Mouse (Mus musculus) ES-Bruce4 (cell line): ENCODE measurements at regions not wholly inside any gene's neighbourhood (a gene's known extent, or its start where the extent isn't known, plus 50 kb on each side); places are given as distances from the start of the nearest gene placed in this dataset.

ENCODE experiments used
- H3K27ac ChIP-seq: 2 replicates; pipeline ENCODE4 v1.5.1; 2012; ENCODE audit warnings: low read length, inconsistent platforms; ENCODE audit not compliant: insufficient read depth
- H3K27me3 ChIP-seq: 2 replicates; pipeline ENCODE4 v1.6.1; 2012; ENCODE audit warnings: mild to moderate bottlenecking, low read length, inconsistent platforms; ENCODE audit not compliant: control insufficient read depth, poor library complexity, insufficient read depth, severe bottlenecking
- H3K36me3 ChIP-seq: 2 replicates; pipeline ENCODE4 v1.6.1; 2012; ENCODE audit warnings: inconsistent platforms, mild to moderate bottlenecking, low read length, moderate library complexity; ENCODE audit not compliant: control insufficient read depth, poor library complexity, insufficient read depth, severe bottlenecking
- H3K4me1 ChIP-seq: one replicate; pipeline ENCODE4 v1.8.1; 2011; ENCODE audit warnings: low read length; ENCODE audit not compliant: control insufficient read depth, insufficient read depth
- H3K4me3 ChIP-seq: 2 replicates; pipeline ENCODE4 v1.5.1; 2011; ENCODE audit warnings: low read depth, mild to moderate bottlenecking, low read length
- H3K9ac ChIP-seq: 2 replicates; pipeline ENCODE4 v1.6.1; 2012; ENCODE audit warnings: low read depth, mild to moderate bottlenecking, inconsistent platforms; ENCODE audit not compliant: poor library complexity, severe bottlenecking
- H3K9me3 ChIP-seq: replicated peaks from 2 replicates; pipeline ENCODE4 v1.6.1; 2012; ENCODE audit warnings: mild to moderate bottlenecking, low read length, inconsistent platforms; ENCODE audit not compliant: control insufficient read depth, poor library complexity, insufficient read depth, severe bottlenecking
- CTCF ChIP-seq: IDR thresholded peaks from one replicate; pipeline ENCODE4 v1.8.1; 2011; ENCODE audit warnings: low read depth, low read length
- EP300 ChIP-seq: IDR thresholded peaks from 2 replicates; pipeline ENCODE4 v1.6.1; 2011; ENCODE audit warnings: low read depth, low read length; ENCODE audit not compliant: insufficient read depth
- POLR2A ChIP-seq: IDR thresholded peaks from one replicate; pipeline ENCODE4 v1.8.1; 2011; ENCODE audit warnings: low read length; ENCODE audit not compliant: insufficient read depth

- no peak overlapping the region for H3K4me3 ChIP-seq
- H3K9me3 ChIP-seq: no peaks in the 10 kb centered on the region
- no peaks in the 10 kb centered on the region for H3K4me1 ChIP-seq
- no peak overlapping the region for H3K27ac ChIP-seq
- H3K27me3 ChIP-seq: no peaks in the 10 kb centered on the region
- TF ChIP-seq POLR2A (no peak), CTCF (no peak), EP300 (no peak)
- no peaks in the 10 kb centered on the region for H3K36me3 ChIP-seq
- no peak overlapping the region for H3K9ac ChIP-seq
Measured at GRCm38 (mm10) chr12:39339101-39339538, 559.9 kb downstream of the Etv1 start.

- Histone ChIP-seq H3K9ac (no peak overlapping the region), H3K27me3 (no peaks in the 10 kb centered on the region)
- TF ChIP-seq EP300 (no peak), CTCF (no peak), POLR2A (no peak)
Measured at GRCm38 (mm10) chr12:39341751-39342271, 562.6 kb downstream of the Etv1 start.

GRCm38 (mm10) chr12:39342327-39342726 lies 563.1 kb downstream of the Etv1 start:
- no peak overlapping the region for H3K27ac ChIP-seq
- no peaks in the 10 kb centered on the region for H3K36me3 ChIP-seq
- no peaks in the 10 kb centered on the region for H3K27me3 ChIP-seq
- H3K4me3 ChIP-seq: no peak overlapping the region
- H3K9ac ChIP-seq: no peak overlapping the region
- H3K4me1 ChIP-seq: no peaks in the 10 kb centered on the region
- H3K9me3 ChIP-seq: no peaks in the 10 kb centered on the region
- TF ChIP-seq EP300 (no peak), CTCF (no peak), POLR2A (no peak)

More at GRCm38 (mm10) chr12:39341751-39342271, 562.6 kb downstream of the Etv1 start:
- Histone ChIP-seq H3K4me1 (no peaks in the 10 kb centered on the region), H3K27ac (no peak overlapping the region), H3K4me3 (no peak overlapping the region), H3K36me3 (no peaks in the 10 kb centered on the region), H3K9me3 (no peaks in the 10 kb centered on the region)

GRCm38 (mm10) chr12:39371480-39372245 lies 592.5 kb downstream of the Etv1 start:
- TF ChIP-seq EP300 (no peak), POLR2A (no peak), CTCF (no peak)
- H3K9me3 ChIP-seq: no peaks in the 10 kb centered on the region
- H3K27ac ChIP-seq: no peak overlapping the region
- H3K4me1 ChIP-seq: no peaks in the 10 kb centered on the region
- H3K4me3 ChIP-seq: no peak overlapping the region
- H3K9ac ChIP-seq: no peak overlapping the region
- no peaks in the 10 kb centered on the region for H3K27me3 ChIP-seq
- no peaks in the 10 kb centered on the region for H3K36me3 ChIP-seq

- H3K4me1 ChIP-seq: no peaks in the 10 kb centered on the region
- H3K27me3 ChIP-seq: no peaks in the 10 kb centered on the region
- H3K27ac ChIP-seq: no peak overlapping the region
- TF ChIP-seq POLR2A (no peak), EP300 (no peak), CTCF (no peak)
- no peaks in the 10 kb centered on the region for H3K36me3 ChIP-seq
- no peak overlapping the region for H3K9ac ChIP-seq
- H3K4me3 ChIP-seq: no peak overlapping the region
- H3K9me3 ChIP-seq: no peaks in the 10 kb centered on the region
Measured at GRCm38 (mm10) chr12:39373721-39374120, 594.5 kb downstream of the Etv1 start.
